Mouse (Mus musculus): ENCODE measurements around the gene Maco1. TPM values are rescaled to one million over a fixed set of nuclear protein-coding genes. Genes with fewer than 3 reads are reported as not detected.

Gene Maco1
- polyA plus RNA-seq, 1 experiment from 2014 or later = 20.8 TPM

DNA sequence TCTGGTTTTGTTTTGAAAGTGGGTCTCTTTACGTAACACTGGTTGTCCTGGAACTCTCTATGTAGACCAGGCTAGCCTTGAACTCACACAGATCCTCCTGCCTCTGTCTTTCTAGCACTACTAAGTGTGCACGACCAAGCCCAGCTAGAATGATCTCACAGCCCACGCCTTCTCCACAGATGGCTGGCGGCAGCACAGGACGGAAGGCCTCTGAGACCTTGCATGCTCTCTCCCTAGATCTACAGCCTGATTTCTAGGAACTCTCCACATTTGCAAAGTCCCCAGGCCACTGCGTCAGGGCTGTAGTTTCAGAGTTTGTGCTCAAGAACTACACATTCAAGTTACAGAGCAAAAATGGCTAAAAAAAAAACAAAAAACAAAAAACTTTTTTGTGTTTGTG lies 79.0 kb downstream of the Maco1 start:
- no peaks in the 10 kb centered on the region for H3K9me3 ChIP-seq (ENCODE audit: control insufficient read depth, low read length)
- no peak for TF ChIP-seq CTCF (IDR thresholded peaks at IDR 0.05; ENCODE audit: low read depth)
- no peak for TF ChIP-seq EP300 (optimal IDR thresholded peaks at IDR 0.05)
- no peaks in the 10 kb centered on the region for H3K27me3 ChIP-seq (ENCODE audit: control insufficient read depth, insufficient read depth, low read length)
- no peaks in the 10 kb centered on the region for H3K4me1 ChIP-seq (replicated peaks; ENCODE audit: control insufficient read depth, insufficient read depth)
- ATAC-seq (ENCODE audit: low FRiP score, low TSS enrichment) (no peak), DNase-seq (ENCODE audit: low spot score) (no peak)
- WGBS = 72% methylated on average over 6 of the region's 6 CpGs
- no peak overlapping the region for H3K4me2 ChIP-seq (replicated peaks; ENCODE audit: low read depth)
- H3K4me3 ChIP-seq (ENCODE audit: low read depth, low read length) = no peak overlapping the region
- no peaks in the 10 kb centered on the region for H3K36me3 ChIP-seq (ENCODE audit: control insufficient read depth, insufficient read depth, low read length)
- H3K9ac ChIP-seq (ENCODE audit: low read length) = no peak overlapping the region
- no peak overlapping the region for H3K27ac ChIP-seq (replicated peaks)

DNA sequence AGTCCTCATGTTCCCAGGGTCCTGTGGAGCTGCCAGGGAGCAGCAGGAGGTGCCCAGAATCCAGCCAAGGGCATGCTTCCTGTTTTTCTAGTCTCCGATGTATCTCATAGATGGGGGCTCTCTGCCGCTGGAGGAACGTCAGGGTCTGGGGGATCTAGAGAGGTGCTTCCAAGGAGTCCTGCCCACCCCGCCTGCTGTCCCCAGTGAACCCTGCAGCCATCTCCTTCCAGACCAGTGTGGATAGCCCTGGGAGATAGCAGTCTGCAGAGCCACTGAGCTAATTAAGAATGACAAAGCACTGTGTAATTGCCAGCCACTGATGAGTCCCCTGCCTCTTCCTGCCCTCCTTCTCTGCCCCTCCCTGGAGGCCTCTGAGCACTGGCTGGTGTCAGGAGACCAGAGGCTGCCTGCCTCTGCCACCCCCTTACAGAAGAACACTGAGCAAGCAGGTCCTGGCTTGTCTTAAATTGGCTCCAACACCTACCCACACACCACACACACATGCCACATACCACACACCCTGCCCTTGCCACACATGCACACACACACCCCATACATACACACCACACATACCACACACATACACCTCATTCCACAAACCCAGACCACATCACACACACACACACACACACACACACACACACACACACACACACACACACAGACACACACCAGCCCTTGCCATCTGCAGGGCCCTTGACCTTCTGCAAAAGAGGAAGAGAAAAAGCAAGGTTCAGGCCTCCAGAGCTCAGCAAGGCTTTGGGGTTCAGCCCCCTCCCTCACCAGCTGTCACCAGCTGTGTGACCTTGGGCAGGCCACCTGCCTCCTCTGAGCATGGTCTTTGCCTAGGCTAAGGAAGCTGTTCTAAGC lies 80.1 kb downstream of the Maco1 start:
- DNase-seq (ENCODE audit: low spot score) (no peak), ATAC-seq (ENCODE audit: low FRiP score, low TSS enrichment) (peak; percentile 40)
- Histone ChIP-seq H3K4me3 (ENCODE audit: low read depth, low read length) (no peak overlapping the region), H3K27me3 (ENCODE audit: control insufficient read depth, insufficient read depth, low read length) (no peaks in the 10 kb centered on the region), H3K36me3 (ENCODE audit: control insufficient read depth, insufficient read depth, low read length) (no peaks in the 10 kb centered on the region), H3K4me2 (replicated peaks; ENCODE audit: low read depth) (no peak overlapping the region), H3K27ac (replicated peaks) (no peak overlapping the region), H3K9me3 (ENCODE audit: control insufficient read depth, low read length) (no peaks in the 10 kb centered on the region), H3K4me1 (replicated peaks; ENCODE audit: control insufficient read depth, insufficient read depth) (no peaks in the 10 kb centered on the region; the same call in 1 of the 2 replicates), H3K9ac (ENCODE audit: low read length) (no peak overlapping the region)
- TF ChIP-seq EP300 (optimal IDR thresholded peaks at IDR 0.05) = no peak
- TF ChIP-seq CTCF (IDR thresholded peaks at IDR 0.05; ENCODE audit: low read depth) = no peak
- WGBS = 64% methylated on average over 4 of the region's 4 CpGs

DNA sequence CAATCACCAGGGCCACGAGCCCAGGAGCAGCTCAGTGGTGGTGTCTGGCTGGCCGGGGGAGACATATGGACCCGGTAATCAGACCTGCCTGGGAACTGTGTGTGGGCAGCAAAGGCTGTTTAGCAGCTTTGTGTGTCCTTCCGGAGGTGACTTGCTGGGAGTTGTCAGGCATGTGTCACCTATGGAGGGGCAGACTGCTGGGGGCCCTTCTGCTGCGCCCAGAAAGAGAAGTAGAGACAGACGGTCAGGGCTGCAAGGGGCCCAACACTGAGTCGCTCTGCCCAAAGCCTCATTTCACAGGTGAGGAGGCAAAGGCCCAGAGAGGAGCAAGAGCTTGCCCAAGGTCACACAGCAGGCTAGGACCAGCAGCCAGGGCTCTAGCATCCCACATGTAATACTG lies 83.3 kb downstream of the Maco1 start:
- DNase-seq (ENCODE audit: low spot score) (no peak), ATAC-seq (ENCODE audit: low FRiP score, low TSS enrichment) (no peak)
- TF ChIP-seq CTCF (IDR thresholded peaks at IDR 0.05; ENCODE audit: low read depth) = no peak
- no peak for TF ChIP-seq EP300 (optimal IDR thresholded peaks at IDR 0.05)
- Histone ChIP-seq H3K4me2 (replicated peaks; ENCODE audit: low read depth) (no peak overlapping the region), H3K4me1 (replicated peaks; ENCODE audit: control insufficient read depth, insufficient read depth) (peaks cover 5% of the 10 kb centered on the region; the same call in 1 of the 2 replicates), H3K27me3 (ENCODE audit: control insufficient read depth, insufficient read depth, low read length) (no peaks in the 10 kb centered on the region), H3K36me3 (ENCODE audit: control insufficient read depth, insufficient read depth, low read length) (no peaks in the 10 kb centered on the region), H3K4me3 (ENCODE audit: low read depth, low read length) (no peak overlapping the region), H3K9ac (ENCODE audit: low read length) (no peak overlapping the region), H3K27ac (replicated peaks) (no peak overlapping the region), H3K9me3 (ENCODE audit: control insufficient read depth, low read length) (no peaks in the 10 kb centered on the region)
- 74% methylated on average over 7 of the region's 7 CpGs for WGBS

DNA sequence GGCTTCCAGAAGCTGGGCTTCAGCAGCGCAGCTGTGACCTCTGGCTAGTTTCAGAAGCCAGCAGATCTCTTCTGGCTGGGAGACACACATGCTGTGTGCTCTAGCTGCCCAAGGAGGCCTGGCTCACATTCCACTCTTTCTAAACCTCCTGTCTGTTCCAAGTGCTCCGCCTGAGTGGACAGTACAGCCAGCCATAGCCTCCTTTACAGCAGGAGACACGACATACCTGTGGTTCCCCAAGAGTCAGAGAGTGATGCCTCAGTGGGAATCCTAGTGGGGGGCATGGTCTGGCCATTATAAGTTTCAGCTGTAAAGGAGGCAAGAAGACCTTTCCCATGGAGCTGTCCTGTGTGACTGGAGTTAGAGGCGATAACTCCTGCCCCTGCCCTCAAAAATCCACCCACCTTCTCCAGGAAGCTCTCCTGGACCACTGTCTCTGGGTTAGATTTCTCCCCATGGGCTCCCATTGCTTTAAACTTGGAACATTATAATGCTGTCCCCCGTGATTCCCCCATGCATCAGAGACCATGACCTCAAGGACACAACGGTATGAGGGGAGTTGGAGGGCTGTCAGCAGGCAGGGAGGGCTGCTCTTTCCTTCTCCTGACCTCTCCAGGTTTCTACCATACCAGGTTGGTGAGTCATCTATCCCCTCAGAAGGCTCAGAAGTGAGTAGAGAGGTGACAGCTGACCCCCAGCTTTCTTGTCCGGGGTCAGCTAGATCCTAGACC lies 83.9 kb downstream of the Maco1 start:
- H3K4me1 ChIP-seq (replicated peaks; ENCODE audit: control insufficient read depth, insufficient read depth) = peaks cover 5% of the 10 kb centered on the region; the same call in 1 of the 2 replicates
- no peak overlapping the region for H3K4me3 ChIP-seq (ENCODE audit: low read depth, low read length)
- no peak overlapping the region for H3K27ac ChIP-seq (replicated peaks)
- no peak overlapping the region for H3K4me2 ChIP-seq (replicated peaks; ENCODE audit: low read depth)
- TF ChIP-seq CTCF (IDR thresholded peaks at IDR 0.05; ENCODE audit: low read depth) = no peak
- no peak for TF ChIP-seq EP300 (optimal IDR thresholded peaks at IDR 0.05)
- WGBS = 65% methylated on average over 7 of the region's 7 CpGs
- H3K9me3 ChIP-seq (ENCODE audit: control insufficient read depth, low read length) = no peaks in the 10 kb centered on the region
- DNase-seq (ENCODE audit: low spot score) = no peak
- ATAC-seq (ENCODE audit: low FRiP score, low TSS enrichment) = no peak
- H3K36me3 ChIP-seq (ENCODE audit: control insufficient read depth, insufficient read depth, low read length) = no peaks in the 10 kb centered on the region
- H3K9ac ChIP-seq (ENCODE audit: low read length) = no peak overlapping the region
- H3K27me3 ChIP-seq (ENCODE audit: control insufficient read depth, insufficient read depth, low read length) = no peaks in the 10 kb centered on the region

DNA sequence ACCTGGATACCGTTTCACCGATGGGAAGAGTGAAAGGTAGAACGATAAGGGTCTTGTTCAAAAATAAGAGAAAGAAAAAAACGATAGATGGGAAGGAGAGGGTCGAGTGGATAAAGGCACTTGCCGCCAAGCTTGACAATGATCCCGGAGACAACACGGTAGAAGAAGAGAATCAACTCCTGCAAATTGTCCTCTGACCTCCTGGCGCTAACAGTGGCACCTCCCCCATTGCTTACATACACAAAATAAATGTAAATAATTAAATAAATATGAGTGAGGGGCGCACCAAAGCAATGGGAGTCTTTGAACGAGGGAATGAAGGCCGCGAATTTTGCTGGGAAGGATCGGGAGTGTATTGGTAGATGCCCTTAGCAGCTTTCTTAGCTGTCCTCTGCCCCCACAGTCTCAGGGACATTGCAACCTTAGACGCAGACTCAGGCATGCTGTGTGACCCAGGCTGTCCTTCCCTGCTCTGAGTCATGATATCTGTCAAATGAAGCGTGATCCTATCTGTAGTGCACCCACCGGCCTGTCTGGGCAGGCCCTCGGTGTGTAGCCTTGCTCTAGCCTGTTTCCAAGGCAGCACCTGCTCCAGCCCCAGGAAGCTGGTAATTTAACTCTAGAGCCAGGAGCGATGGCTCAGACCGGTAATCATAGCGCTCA lies 84.8 kb downstream of the Maco1 start:
- Histone ChIP-seq H3K4me3 (ENCODE audit: low read depth, low read length) (peak overlapping the region; percentile 79), H3K27me3 (ENCODE audit: control insufficient read depth, insufficient read depth, low read length) (no peaks in the 10 kb centered on the region), H3K9ac (ENCODE audit: low read length) (peak overlapping the region; percentile 90; the same call in 1 of the 2 replicates), H3K9me3 (ENCODE audit: control insufficient read depth, low read length) (no peaks in the 10 kb centered on the region), H3K4me2 (replicated peaks; ENCODE audit: low read depth) (peak overlapping the region; percentile 97), H3K4me1 (replicated peaks; ENCODE audit: control insufficient read depth, insufficient read depth) (peaks cover 5% of the 10 kb centered on the region; the same call in 1 of the 2 replicates), H3K27ac (replicated peaks) (0 out of 2 replicates have a peak overlapping the region, but pooled peaks have one; percentile 35), H3K36me3 (ENCODE audit: control insufficient read depth, insufficient read depth, low read length) (no peaks in the 10 kb centered on the region)
- TF ChIP-seq CTCF (IDR thresholded peaks at IDR 0.05; ENCODE audit: low read depth) (no peak), EP300 (optimal IDR thresholded peaks at IDR 0.05) (peak; percentile 48)
- no peak for ATAC-seq (ENCODE audit: low FRiP score, low TSS enrichment)
- WGBS = 16% methylated on average over 21 of the region's 21 CpGs
- no peak for DNase-seq (ENCODE audit: low spot score)
